Mouse (Mus musculus) lung, postnatal 36 days (tissue): Measurements from ENCODE around the gene Efcab9.

Experiments used
- DNase-seq: peaks from one replicate; pipeline ENCODE4 v3.0.0; 2022; ENCODE audit warnings: mixed read lengths

Gene Efcab9

DNA sequence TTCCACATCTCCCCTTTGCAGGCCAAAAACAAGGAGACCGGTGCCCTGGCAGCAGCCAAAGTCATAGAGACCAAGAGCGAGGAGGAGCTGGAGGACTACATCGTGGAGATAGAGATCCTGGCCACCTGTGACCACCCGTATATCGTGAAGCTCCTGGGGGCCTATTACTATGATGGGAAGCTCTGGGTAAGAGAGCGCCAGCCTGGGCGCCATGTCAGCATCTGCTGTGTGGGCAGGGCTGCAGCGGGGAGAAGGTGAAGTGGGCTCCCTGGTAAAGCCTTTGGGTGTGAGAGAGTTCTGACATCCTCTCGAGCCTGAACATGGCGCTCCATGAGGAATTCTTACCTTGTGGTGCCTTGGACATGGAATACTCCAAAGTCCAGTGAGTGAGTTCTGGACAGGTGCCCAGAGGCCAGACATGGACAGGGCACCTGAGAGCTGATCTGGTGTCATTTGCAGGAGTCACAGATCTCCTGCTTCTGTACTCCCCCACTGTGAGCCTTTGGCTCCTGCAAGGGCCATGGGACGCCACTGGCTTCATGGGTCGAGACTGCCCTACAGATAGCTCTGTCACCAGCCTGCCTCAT, 23.3 kb upstream of the Efcab9 start:
- no peak for DNase-seq

DNA sequence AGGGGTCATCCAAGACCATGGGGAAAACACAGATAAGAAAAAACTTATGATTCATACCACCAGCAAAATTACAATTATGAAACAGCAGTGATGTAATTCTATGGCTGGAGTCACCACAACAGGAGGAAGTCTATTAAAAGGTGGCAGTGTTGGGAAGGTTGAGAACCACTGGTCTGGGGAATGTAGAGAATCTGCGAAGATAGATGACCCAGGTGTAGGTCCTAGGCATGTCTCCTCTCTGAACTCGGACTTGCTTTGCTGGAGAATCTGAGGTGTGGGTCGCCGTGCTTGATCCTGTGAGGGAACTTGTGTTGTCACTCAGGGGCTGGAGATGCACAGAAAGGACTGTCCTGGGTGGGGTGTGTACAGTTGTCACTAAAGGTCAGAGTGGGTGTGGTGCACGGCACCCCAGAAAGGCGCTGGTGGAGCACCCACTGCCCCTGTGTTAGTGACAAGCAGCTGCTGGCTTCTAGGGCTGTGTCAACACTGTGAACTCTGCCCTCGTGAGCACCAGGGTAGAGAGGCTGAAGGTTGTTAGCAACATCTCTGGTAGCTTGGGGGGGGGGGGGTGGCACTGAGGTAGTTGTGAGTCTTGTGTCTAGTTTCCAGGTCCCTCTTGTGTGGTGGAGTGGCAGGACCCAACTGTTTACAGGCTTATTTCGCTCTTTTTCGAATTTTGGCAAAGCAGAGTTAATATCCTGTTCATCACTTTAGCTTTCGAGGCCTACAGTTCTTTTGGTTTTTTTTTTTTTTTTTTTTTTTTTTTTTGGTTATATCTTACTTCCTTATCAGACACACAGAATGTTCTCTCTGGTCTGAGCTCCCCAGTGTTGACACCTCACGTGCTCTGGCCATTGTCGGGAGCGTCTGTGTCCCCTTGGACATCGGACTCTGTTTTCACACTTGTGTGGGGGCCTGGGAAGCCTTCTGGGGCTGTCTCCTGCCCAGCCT, 22.5 kb upstream of the Efcab9 start:
- peak; percentile 49 for DNase-seq

DNA sequence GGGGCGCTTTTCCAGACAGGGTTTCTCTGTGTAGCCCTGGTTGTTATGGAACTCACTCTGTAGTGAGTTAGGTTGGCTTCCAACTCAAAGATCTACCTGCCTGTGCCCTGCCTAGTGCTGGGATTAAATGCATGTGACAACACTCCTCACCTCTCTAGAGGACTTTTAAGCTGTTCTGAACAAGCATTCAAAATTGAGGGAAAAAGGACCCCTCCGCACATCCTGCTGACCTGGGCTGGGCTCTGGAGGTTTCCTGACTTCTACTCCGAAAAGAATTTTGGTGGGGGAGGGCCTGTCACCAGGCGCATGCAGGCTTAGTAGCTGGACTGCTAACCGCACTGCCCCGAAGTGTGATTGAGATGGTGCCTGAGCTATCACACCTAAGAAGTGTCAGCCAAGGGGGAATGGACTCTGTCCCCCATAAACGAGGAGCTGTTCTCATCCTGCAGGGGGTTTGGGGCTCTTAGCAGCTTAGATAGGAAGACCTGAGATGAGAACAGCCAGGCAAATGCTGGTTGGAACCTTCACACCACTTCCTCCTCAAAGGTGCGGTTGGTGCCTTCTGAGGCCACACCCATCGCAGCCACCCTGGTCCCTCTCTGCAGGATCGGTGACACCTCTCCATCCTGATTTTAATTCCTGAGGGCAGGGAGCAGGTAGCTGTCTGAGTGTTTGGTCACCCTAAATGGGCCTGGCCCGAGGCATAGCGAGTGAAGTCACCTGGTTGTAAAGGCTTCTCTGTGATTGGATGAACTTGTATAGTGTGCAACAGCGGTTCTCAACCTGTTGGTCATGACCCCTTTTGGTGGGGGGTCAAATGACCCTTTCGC, 21.6 kb upstream of the Efcab9 start:
- peak; percentile 56 for DNase-seq

DNA sequence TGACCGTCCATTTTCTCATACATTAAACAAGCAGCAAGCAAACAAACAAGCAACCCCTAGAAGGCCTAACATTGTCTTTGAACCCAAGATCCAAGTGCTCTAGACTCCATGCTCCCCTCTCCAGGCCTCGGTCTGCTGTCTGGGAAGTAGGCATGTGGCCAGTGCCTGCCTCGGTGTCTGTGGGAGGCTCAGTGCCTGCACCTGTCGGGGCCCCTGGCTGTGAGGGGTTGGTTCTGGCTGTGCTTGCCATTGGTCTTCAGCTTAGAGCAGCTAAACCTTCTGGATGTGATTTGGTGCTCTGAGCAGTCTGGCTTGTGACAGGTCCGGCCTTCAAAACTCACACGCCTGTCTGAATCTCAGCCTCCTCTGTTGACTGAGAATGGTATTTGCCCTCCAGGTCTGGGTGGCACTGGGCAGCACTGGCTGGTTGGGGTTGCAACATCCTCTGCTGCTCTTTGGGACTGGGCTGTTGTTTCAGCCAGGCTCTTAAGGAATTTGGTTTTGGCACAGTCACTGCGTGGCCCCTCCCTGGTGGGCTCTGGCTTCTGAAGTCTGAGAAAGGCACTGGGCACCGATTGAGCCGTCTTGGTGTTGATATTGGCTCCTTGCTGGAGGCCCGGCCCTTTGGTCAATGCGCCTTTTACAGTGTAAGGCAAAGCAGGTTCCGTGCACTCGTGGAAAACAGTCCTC, 20.7 kb upstream of the Efcab9 start:
- DNase-seq: peak; percentile 76

DNA sequence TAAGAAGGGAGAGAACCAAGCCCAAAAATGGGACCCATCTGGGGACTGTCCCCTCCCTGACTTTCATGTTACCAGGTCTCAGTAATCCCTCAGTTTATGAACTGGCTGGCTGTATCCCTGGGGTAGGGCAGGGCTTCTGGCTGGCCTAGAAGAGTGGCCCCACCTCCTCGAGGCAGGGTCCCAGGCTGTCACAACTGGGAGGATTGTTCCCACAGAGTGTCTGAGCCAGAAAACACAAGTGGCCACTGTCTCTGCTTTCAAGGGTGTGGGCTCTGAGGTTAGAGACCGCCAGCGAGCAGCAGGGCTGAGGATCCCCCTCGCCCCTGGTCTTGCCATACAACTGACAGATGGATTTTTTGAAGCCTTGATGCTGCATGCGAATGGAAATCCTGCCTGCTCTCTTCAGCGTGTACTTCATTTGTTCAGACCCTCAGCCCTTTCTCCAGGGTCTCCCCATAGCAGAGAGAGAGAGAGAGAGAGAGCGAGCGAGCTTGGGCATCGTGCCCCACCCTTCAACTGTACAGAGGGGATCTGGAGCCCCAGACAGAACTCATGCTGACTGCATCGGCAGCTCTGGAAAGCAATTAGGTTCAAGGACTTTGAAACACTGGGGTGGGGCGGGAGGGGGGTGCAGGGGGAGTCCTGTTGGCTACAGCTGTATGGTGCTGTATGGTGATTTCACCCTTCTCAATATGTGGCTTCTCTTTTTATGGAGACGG, 19.9 kb upstream of the Efcab9 start:
- DNase-seq: peak; percentile 29

DNA sequence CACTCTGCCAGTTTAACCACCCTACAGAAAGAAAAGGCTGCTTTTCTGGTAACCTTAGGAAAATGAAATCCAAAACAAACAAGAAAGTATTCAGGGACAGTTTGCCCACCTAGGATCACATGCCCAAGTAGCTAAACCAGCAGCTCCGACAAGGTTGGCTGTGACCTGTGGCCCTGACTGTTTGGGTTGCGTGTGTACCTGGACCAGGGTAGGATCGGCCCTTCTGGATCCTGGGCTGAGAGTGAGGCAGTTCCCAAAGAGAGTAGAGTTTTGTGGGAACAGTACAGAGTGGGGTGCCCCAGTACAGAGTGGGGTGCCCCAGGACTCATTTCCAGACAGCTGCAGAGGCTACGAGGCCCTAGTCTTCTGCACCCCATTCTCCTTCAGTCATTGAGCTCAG, 19.2 kb upstream of the Efcab9 start:
- DNase-seq: no peak

DNA sequence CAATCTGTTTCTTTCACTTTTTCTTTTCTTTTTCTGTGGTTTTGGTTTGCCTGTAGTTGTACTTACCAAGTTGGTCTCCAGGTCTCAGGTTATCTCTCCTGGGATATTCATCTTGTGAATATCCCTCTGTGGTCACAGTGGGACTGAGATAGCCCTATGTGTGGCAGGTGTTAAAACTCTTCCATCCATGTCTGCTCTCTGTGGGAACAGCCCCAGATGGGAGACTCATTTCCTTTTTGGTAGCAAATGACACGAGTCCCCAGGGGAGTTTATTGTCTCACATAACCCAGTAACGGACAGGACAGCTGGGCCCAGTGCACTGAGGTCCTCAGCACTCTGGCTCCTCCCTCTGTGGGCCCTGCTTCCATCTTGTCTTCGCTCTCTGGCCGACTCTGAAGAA, 18.2 kb upstream of the Efcab9 start:
- DNase-seq: no peak

DNA sequence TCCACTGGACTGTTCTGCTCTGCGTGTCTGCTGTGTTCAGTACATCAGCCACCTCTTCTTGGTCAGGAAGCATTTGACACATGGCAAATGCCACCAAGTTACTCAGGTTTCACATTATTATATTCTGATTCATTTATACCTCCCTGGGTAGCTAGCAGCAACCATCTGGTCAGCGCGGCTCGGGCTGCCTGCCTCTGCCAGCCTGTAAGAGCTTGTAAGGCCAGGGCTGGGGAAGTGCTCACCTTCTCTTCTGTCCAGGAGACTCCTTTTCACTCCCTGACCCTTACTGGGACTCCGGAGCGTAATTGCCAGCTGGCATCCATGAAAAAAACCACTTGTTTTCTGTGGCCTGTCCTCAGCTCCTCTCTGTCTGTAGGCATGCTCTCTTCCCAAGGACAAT, 17.4 kb upstream of the Efcab9 start:
- no peak for DNase-seq

DNA sequence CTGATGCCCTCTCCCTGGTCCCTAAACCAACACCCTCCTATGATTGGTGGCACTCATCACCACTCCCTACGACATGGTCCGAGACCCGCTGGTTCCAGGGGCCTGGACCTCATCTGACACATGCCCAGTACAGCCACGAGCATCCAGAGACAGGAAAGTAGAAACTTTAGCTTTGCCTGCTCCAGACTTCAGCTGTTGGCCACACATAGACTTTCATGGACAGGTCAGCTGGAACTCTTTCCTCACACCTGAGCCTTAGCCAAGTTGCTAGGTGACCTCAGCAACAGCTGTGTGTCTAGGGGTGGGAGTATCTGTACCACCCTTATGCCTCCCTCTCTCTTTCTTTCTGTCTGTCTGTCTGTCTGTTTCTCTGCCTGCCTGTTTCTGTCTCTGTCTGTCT, 16.4 kb upstream of the Efcab9 start:
- peak; percentile 67 for DNase-seq

DNA sequence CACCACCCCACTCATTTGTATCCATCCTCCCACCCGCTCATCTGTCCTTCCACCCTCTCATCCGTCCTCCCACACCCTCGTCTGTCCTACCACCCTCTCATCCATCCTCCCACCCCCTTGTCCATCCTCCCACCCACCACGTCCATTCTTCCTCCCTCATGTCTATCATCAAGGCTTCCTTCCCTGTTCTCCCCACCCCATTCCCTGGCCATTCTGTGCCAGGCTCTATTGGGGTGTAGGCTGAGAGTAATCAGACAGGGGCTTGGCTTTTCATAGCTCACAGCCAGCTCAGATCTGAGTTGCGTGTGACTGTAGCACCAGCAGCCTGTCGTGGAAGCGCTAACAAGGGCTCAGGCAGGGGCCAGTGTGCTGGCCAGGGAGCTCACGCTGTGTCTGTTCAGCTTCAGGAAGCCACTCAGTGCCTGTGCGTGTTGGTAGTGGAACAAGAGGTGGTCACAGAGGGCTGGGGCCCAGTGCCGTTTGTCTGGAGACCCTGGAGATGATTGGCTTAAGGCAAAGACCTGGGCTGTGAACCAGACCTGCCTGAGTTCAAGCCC, 15.6 kb upstream of the Efcab9 start:
- DNase-seq: no peak

DNA sequence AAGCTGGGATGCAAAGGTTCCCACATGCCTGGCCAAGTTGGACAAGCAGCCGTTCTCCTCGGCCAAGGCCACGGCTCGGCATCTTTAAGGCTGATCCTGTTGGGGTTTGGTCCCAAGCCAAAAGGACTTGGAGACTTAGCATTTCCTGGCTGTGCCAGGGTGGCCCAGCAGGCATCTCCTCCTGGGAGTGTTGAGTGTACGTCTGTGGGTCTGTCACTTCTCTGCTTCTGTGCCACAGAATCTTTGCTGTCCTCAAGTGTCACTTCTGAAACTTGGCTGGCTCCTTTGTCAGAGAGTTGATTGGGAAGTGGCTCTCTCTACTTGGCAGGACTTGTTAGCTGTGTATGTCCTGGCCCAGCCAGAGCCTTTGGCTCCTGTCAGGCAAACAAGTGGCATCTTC, 14.6 kb upstream of the Efcab9 start:
- DNase-seq: peak; percentile 63

DNA sequence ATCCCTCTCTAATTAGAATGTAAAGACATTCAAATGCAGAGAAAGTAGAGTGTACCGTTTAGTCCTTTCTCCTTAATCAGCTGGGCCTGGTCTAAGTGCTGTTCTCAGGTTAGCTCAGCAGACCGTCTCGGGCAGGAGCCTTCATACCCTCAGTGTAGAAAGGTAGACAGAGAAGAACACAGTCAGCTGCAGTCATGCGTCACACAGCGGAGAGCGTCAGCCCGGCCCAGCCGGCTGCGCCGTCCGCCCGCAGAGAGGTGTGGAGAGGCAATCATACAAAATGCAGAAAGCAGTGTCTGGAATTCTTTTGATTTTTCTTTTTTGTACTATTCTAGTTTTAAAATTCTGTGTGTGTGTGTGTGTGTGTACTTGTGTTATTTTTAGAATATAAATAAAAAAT, 13.7 kb upstream of the Efcab9 start:
- no peak for DNase-seq

DNA sequence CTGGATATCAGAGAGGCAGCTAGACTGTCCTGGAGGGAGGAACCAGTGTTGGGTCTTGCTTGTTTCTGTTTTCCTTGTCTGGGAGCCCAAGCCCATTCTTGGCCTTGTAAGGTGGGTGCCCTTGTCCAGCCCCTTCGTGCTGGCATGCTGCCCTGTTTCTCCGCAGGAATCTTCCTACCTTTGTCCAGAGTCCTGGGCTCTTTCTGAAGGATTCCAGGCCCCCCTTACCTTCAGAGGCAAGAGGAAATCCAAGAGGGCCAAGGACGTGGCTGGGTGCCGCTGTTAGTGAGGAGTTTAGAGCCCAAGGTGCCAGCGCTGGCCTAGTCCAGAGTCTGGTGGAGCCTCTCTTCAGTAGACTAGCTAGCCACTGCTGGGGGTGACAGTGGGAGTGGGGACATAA, 12.6 kb upstream of the Efcab9 start:
- DNase-seq: no peak

DNA sequence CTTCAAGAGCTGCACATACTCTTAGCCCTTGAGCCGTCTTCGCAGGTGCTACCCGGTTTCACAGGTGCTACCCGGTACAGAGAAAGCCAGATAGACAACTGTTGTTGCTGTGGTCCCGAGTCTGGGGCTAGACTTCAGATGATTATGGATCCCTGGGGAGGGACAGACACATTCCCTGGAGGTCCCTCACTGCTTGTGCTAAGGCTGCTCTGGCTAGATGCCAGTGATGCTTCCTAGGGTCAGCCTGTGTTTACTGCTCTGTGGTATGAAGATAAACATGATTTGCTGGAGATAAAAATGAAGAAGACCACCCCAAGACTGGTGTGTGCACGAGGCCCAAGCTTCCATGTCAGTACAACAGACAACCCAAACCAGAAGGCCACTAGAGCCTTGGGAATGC, 12.2 kb upstream of the Efcab9 start:
- peak; percentile 35 for DNase-seq

DNA sequence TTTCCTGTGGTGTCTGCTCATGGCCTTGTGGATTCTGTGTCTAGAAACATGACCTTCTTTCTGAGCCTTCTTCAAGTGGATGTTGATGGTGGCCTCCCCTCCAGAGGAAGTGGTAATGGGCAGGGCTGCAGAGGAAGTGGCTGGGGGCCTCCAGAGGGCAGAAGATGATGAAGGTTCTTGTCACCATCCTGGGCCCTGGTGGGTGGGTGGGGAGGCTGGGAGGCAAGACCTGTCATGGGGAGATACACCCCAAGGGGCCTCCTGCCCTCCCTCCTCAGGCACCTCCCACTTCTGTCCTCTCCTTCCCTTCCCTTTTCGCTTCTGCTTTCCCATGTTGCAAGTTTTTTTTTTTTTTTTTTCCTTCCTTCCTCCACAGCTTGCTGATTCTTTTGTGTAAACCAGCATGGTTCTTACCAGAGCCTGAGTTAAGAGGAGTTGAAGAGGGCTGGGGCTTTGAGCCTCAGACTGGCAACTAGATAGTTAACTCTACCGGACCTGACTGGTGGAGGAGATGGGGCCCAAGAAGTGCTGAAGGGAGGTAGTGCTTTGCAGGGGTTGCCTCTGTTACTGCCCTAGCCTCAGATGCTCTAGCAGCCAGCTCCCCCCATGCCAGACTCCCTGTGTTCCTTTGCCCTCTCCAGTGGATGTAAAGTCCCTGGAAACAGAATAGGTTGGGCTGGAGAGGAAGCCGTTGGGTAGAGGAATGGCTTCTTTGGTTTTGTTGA, 11.0 kb upstream of the Efcab9 start:
- peak; percentile 74 for DNase-seq

DNA sequence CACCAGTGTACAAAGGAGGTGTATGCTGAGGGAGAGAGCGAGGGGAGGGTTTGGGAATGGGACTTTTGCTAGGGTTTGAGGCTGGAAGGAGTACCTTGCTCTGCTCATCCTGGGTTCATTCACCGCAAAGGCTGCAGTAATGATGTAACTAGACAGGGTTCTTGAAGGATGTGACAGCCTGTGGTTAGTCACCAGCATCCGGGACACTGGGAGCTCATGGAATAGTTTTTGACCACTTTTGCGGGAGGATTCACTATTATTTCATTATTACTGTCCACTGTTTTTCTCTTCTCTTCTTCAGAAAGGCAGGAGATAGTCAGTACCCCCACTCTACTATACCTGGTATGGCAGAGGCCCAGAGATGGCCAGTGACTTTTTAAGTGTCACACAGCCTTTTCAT, 10.3 kb upstream of the Efcab9 start:
- DNase-seq: no peak

DNA sequence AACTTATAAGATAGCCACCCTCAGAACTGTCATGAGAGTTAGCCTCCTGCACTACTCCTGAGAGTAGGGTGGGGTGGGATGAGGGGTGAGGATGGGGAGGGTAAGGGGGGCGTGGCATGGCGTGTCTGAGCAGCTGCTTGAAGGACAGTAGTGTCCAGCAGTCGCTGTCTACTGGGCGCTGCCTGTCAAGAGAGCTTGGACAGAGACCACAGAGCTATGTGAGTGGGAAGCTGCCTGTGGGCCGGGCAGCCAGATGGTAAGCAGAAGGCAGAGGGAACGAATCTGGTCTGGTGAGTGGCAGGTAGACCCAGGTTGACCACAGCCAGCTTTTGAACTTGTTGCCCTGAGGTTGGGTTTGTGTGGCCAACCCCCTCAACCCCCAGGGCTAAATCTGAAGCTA, 8.6 kb upstream of the Efcab9 start:
- DNase-seq: no peak

DNA sequence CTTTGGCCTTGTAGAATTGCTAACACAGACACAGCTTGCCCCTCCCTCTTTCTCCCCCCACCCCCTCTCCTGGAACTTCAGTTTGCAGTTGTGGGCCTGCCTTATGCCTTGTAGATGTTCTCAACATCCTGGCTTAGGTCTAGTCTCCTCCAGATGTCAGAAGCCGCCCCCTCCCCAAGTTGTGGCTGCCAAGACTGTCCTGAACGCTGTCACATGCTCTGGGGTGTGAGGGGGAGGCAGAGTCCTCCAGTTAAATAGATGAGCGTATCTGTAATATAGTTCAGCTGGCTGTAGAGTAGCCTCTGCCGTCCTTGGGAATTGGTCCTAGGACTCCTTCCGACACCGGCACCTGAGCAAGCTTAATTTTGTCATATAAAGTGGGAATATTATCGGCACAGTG, 7.8 kb upstream of the Efcab9 start:
- DNase-seq: no peak

DNA sequence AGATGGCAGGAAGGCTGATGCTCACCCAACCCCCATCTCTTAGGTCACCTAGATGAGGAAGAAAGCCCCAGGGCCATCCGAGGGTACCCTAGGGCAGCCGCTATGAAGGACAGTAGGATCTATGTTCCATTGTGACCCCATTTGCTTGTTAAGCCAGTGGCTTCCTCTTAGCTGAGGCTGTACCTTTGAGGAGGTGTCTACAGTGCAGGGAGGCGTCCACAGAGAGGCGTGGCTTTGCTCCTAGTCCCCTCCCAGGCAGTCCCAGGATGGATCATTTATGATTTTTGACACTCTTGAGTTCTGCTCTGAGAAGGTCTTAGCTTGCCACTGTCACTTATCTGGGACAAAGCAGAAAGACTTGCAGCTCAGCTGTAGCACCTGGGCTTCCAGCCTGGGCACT, 7.0 kb upstream of the Efcab9 start:
- DNase-seq: no peak

DNA sequence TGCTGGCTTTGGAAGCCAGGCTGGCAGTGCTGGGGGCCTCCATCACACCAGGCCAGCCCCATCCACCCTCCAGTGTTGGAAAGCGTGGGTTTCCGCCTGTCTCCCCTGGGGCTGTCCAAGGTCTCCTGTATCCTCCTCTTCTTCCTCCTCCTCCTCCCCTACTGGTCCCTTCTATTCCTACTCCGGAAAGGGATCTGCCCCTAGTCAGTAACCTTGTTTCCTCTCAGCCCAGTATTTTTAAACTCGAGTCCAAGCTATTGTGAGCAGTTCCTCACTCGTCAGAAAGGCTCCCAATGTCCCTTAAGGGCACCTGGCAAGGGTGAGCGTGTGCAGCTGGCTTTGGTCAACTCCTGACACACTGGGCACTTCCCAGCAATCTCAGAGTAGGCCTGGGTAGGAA, 6.6 kb upstream of the Efcab9 start:
- no peak for DNase-seq

DNA sequence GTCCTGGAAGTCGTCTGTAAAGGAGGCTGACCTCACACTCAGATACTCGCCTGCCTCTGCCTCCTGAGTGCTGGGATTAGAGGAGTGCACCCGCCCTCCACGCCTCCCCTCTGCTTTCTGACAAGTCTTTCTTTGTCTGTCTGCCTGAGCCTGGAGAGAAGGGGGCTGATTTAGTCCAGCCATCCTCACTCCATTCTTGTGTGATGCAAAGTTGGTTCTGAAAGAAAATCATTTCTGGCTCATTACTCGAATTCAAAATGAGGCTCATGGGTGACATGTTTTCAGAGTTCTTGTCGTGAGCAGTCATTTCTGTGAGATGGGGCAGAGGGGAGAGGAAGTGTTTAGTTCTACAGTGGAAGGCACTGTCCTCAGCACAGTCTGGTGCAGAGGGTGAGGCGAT, 5.1 kb upstream of the Efcab9 start:
- DNase-seq: no peak
